Comparison of ENCODE assay signal across 24 mouse cellular contexts in the genomic region with DNA sequence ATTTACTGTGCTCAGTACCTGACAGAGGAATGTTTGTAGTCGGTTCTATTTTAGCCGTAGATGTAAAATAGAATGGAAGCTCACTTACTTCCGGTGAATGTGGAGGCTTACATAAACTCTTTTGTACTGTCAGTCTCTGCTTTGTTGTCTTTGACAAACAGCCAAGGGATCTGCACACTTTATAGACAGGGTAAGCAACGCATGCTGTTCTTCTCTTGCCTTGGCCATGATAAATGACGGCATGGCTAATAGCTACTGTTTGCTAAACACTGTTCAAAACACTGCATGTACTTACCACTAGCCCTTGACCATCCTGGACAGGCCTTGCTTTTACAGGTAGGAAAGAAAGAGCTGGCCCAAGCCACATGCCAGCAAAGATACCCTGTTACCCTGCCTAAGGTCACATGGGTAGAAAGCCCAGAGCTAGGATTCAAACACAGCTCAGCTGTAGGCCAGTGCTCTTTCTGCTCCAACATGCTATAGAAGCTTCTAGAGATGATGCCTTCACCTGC. TPM values are rescaled to one million over a fixed set of nuclear protein-coding genes. Genes with fewer than 3 reads are reported as not detected.
A peak's percentile ranks its signal among the peaks of the same experiment; 100 is the strongest.
DNase-seq lines count a peak whose midpoint lies in the region; ATAC-seq and TF ChIP-seq lines count a peak whose summit lies in the region.
"Had no signal": no experiment of that assay in that cellular context is flagged by ENCODE, and none has a peak within 500 bp of the region (broad histone marks: within the 10 kb centered on the region; RNA-seq: fewer than 3 reads in every experiment).

No protein-coding gene starts in this region.

- H3K36me3 ChIP-seq in heart, postnatal 0 days (replicated peaks; ENCODE audit: control insufficient read depth, insufficient read depth, low read length), result peaks cover 84% of the 10 kb centered on the region
- no peaks in the 10 kb centered on the region for H3K36me3 ChIP-seq in lung, postnatal 0 days (ENCODE audit: insufficient read depth, low read length)
- H3K36me3 ChIP-seq: hindbrain, embryonic 12.5 days; intestine, embryonic 15.5 days; limb, embryonic 13.5 days had no signal

- no peak overlapping the region for H3K4me2 ChIP-seq in heart, postnatal 0 days (ENCODE audit: low read depth, low read length)
- no peak overlapping the region for H3K4me2 ChIP-seq in lung, postnatal 0 days (replicated peaks; ENCODE audit: low read depth, low read length)
- H3K4me2 ChIP-seq: hindbrain, embryonic 12.5 days; intestine, embryonic 15.5 days; limb, embryonic 13.5 days had no signal

- no peaks in the 10 kb centered on the region for H3K9me3 ChIP-seq in heart, postnatal 0 days (replicated peaks; ENCODE audit: control insufficient read depth, low read length)
- H3K9me3 ChIP-seq in lung, postnatal 0 days (ENCODE audit: low read length), result no peaks in the 10 kb centered on the region
- H3K9me3 ChIP-seq: heart, embryonic 10.5 days; hindbrain, embryonic 12.5 days; intestine, embryonic 15.5 days; limb, embryonic 13.5 days had no signal

- intact Hi-C loops in heart, postnatal 10 days (cut with DNase I), result loop anchor here (5.0 kb wide), 1 partner anchor 55 kb away; no protein-coding TSS in a partner anchor

- H3K27ac ChIP-seq in heart, postnatal 0 days (ENCODE audit: low read depth), result no peak overlapping the region
- no peak overlapping the region for H3K27ac ChIP-seq in lung, postnatal 0 days (ENCODE audit: low read length)
- H3K27ac ChIP-seq: heart, embryonic 10.5 days; hindbrain, embryonic 12.5 days; hindbrain, postnatal 0 days; intestine, embryonic 15.5 days; layer of hippocampus, adult 2 months; limb, embryonic 13.5 days; liver, embryonic 14.5 days had no signal

- H3K4me3 ChIP-seq in heart, postnatal 0 days (ENCODE audit: low read depth, low read length), result no peak overlapping the region
- no peak overlapping the region for H3K4me3 ChIP-seq in lung, postnatal 0 days (ENCODE audit: low read depth, low read length)
- H3K4me3 ChIP-seq: erythroblast, embryonic 14.5 days; heart, embryonic 10.5 days; hindbrain, embryonic 12.5 days; intestine, embryonic 15.5 days; layer of hippocampus, adult 2 months; limb, embryonic 13.5 days had no signal

- DNase-seq in heart, postnatal 0 days (ENCODE audit: low spot score), result peak; percentile 44
- DNase-seq in heart, postnatal 10 days, result no peak
- DNase-seq in kidney, postnatal 14 days, result peak; percentile 18
- no peak for DNase-seq in kidney, adult 9 months
- peak; percentile 31 for DNase-seq in lung, postnatal 0 days (ENCODE audit: low spot score)
- DNase-seq in lung, postnatal 14 days, result no peak
- peak; percentile 29 for DNase-seq in lung, postnatal 25 days (ENCODE audit: low spot score)
- DNase-seq in spleen, adult 12 weeks (ENCODE audit: low spot score), result no peak
- DNase-seq: adrenal gland, adult 2 months; adrenal gland, postnatal 36 days; B cell, adult 2 months; cerebellum, adult 2 months; cerebellum, postnatal 14 days; heart, postnatal 14 days; kidney, postnatal 10 days; midbrain, embryonic 14.5 days had no signal

- TF ChIP-seq EP300 in heart, postnatal 0 days (IDR thresholded peaks at IDR 0.05; ENCODE audit: low read depth), result no peak
- no peak for TF ChIP-seq EP300 in lung, postnatal 0 days (IDR thresholded peaks at IDR 0.05)

- H3K27me3 ChIP-seq in heart, postnatal 0 days (ENCODE audit: control insufficient read depth, insufficient read depth, low read length), result no peaks in the 10 kb centered on the region
- H3K27me3 ChIP-seq in lung, postnatal 0 days (replicated peaks; ENCODE audit: insufficient read depth, low read length), result no peaks in the 10 kb centered on the region
- H3K27me3 ChIP-seq: hindbrain, embryonic 12.5 days; intestine, embryonic 15.5 days; limb, embryonic 13.5 days had no signal

- no peak overlapping the region for H3K9ac ChIP-seq in heart, postnatal 0 days (replicated peaks; ENCODE audit: low read depth, low read length)
- H3K9ac ChIP-seq in lung, postnatal 0 days (replicated peaks; ENCODE audit: low read depth), result no peak overlapping the region
- H3K9ac ChIP-seq: hindbrain, embryonic 12.5 days; intestine, embryonic 15.5 days; limb, embryonic 13.5 days; liver, embryonic 14.5 days had no signal

- WGBS in heart, postnatal 0 days, result 52% methylated on average over 5 of the region's 5 CpGs
- WGBS in lung, postnatal 0 days, result 49% methylated on average over 5 of the region's 5 CpGs

- 0 out of 2 replicates have a peak, but pooled peaks have one; percentile 14 for ATAC-seq in heart, postnatal 0 days (ENCODE audit: insufficient read depth, low read depth)
- 0 out of 2 replicates have a peak, but pooled peaks have one; percentile 32 for ATAC-seq in lung, postnatal 0 days
- ATAC-seq: intestine, embryonic 15.5 days had no signal

- H3K4me1 ChIP-seq in heart, postnatal 0 days (ENCODE audit: control insufficient read depth, insufficient read depth), result no peaks in the 10 kb centered on the region
- no peaks in the 10 kb centered on the region for H3K4me1 ChIP-seq in lung, postnatal 0 days (ENCODE audit: insufficient read depth, low read depth, low read length)
- H3K4me1 ChIP-seq: hindbrain, embryonic 12.5 days; intestine, embryonic 15.5 days had no signal

- TF ChIP-seq CTCF in heart, postnatal 0 days (IDR thresholded peaks at IDR 0.05; ENCODE audit: low read depth), result no peak
- no peak for TF ChIP-seq CTCF in lung, postnatal 0 days (IDR thresholded peaks at IDR 0.05)

RNA-seq across cellular contexts. Expression of gene Myl12a, which starts 59.4 kb away (rescaled TPM):
- 429 and 487 TPM in 2 replicates for total RNA-seq in heart, postnatal 0 days (2014; rRNA removed; ENCODE audit: low replicate concordance)
- polyA plus RNA-seq in heart, postnatal 0 days (2015; fragmentation: Nextera tagmentation; extraction: Ambion mirVana), result 773 and 817 TPM in 2 replicates
- total RNA-seq in heart, postnatal 10 days (2021), result 100 to 1,000 TPM; 846 to 935 TPM
- polyA plus RNA-seq in lung, postnatal 0 days (2015; fragmentation: Nextera tagmentation; extraction: Ambion mirVana), result 1,283 and 1,300 TPM in 2 replicates

RNA-seq across cellular contexts. Expression of gene Myom1, which starts 59.7 kb away (rescaled TPM):
- 392 and 459 TPM in 2 replicates for total RNA-seq in heart, postnatal 0 days (2014; rRNA removed; ENCODE audit: low replicate concordance)
- polyA plus RNA-seq in heart, postnatal 0 days (2015; fragmentation: Nextera tagmentation; extraction: Ambion mirVana), result 214 and 238 TPM in 2 replicates
- total RNA-seq in heart, postnatal 10 days (2021), result 1,000 to 10,000 TPM; 1,058 to 1,064 TPM
- polyA plus RNA-seq in lung, postnatal 0 days (2015; fragmentation: Nextera tagmentation; extraction: Ambion mirVana), result 9.2 and 12.7 TPM in 2 replicates
- polyA plus RNA-seq: erythroblast, embryonic 14.5 days had no signal

Comparison
In these comparisons a context has a peak if more than half of its experiments do, and no peak if none do; other contexts are left out.
1. DNase-seq: peak in heart, postnatal 0 days (single experiment), kidney, postnatal 14 days (single experiment), lung, postnatal 0 days (single experiment) and lung, postnatal 25 days (single experiment); none in heart, postnatal 10 days (0 of 2), kidney, adult 9 months (single experiment), lung, postnatal 14 days (single experiment) and spleen, adult 12 weeks (single experiment).